Mouse (Mus musculus) liver, embryonic 11.5 days (tissue): Measurements from ENCODE around the gene Cnot8. TPM values are rescaled to one million over a fixed set of nuclear protein-coding genes. Genes with fewer than 3 reads are reported as not detected.
A peak's percentile ranks its signal among the peaks of the same experiment; 100 is the strongest.

ENCODE experiments used
- ATAC-seq: fragments of 200-750 bp; cut with Nextera tagmentation; replicated peaks from 2 replicates; pipeline ENCODE4 v1.8.0; 2017; ENCODE audit warnings: moderate number of reproducible peaks, mild to moderate bottlenecking, moderate TSS enrichment, moderate library complexity; ENCODE audit not compliant: low FRiP score
- DNase-seq: peaks from one replicate; pipeline ENCODE4 v3.0.0-alpha.2; 2017; ENCODE audit warnings: low spot score
- H3K27ac ChIP-seq: fragments of 300-500 bp; sonication (generic); 2 replicates; pipeline ENCODE4 v1.5.1; 2014; ENCODE audit warnings: mild to moderate bottlenecking, low read depth, low read length, control low read depth
- H3K27me3 ChIP-seq: fragments of 300-500 bp; sonication (generic); replicated peaks from 2 replicates; pipeline ENCODE4 v1.6.1; 2014; ENCODE audit warnings: low read length, mixed read lengths; ENCODE audit not compliant: control insufficient read depth, insufficient read depth
- H3K36me3 ChIP-seq: fragments of 300-500 bp; sonication (generic); 2 replicates; pipeline ENCODE4 v1.6.1; 2014; ENCODE audit warnings: mild to moderate bottlenecking, low read length, moderate library complexity, mixed read lengths; ENCODE audit not compliant: control insufficient read depth, insufficient read depth
- H3K4me1 ChIP-seq: fragments of 300-500 bp; sonication (generic); replicated peaks from 2 replicates; pipeline ENCODE4 v1.6.1; 2014; ENCODE audit warnings: low read length, mixed read lengths; ENCODE audit not compliant: control insufficient read depth, insufficient read depth
- H3K4me2 ChIP-seq: fragments of 300-500 bp; sonication (generic); 2 replicates; pipeline ENCODE4 v1.6.1; 2014; ENCODE audit warnings: mild to moderate bottlenecking, control low read depth, moderate library complexity
- H3K4me3 ChIP-seq: fragments of 300-500 bp; sonication (generic); 2 replicates; pipeline ENCODE4 v1.5.1; 2014; ENCODE audit warnings: low read depth, low read length, control low read depth
- H3K9ac ChIP-seq: fragments of 300-500 bp; sonication (generic); 2 replicates; pipeline ENCODE4 v1.6.1; 2014; ENCODE audit warnings: low read depth, low read length, control low read depth
- H3K9me3 ChIP-seq: fragments of 300-500 bp; sonication (generic); 2 replicates; pipeline ENCODE4 v1.6.1; 2016; ENCODE audit warnings: low read length, inconsistent platforms, mixed read lengths; ENCODE audit not compliant: control insufficient read depth
- WGBS: fragments of 180-500 bp; shearing (Covaris S2); extraction: QIAGEN DNeasy Blood & Tissue Kit; methylation state at CpG from one replicate; pipeline ENCODE4 v1.1.7; 2014; 5-methylcytosine and 5-hydroxymethylcytosine counted together
- polyA plus RNA-seq: library from polyadenylated mRNA; unstranded; fragments of >200 nt; fragmentation: Nextera tagmentation; extraction: Ambion mirVana; gene quantifications from 2 replicates; pipeline ENCODE4 v1.2.1, GENCODE M21; 2014

The Cnot8 gene
- polyA plus RNA-seq, 1 experiment from 2014 or later = 77.6 TPM

DNA sequence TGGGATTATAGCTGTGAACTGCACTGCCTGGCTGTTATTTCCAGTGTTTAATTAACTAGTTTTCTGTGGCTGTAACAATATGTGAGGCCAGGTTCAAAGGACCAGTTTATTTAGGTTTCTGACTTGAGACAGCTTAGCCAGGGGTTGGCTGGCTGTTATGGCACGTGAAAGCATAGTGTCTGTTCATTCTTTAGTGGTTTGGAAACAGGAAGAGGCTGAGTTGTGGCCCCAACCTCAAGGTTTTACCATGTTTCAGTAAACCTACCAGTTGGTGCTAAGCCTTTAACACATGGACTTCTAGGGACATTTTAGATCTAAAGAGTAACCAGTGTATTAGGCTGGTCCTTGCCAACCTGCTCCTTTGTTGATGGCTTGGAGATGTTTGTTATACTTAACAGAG lies 12.6 kb downstream of the Cnot8 start:
- H3K36me3 ChIP-seq = peaks cover 62% of the 10 kb centered on the region
- 55% methylated on average over 1 of the region's 1 CpGs for WGBS
- H3K9me3 ChIP-seq = no peaks in the 10 kb centered on the region
- H3K27ac ChIP-seq = no peak overlapping the region
- H3K4me2 ChIP-seq = no peak overlapping the region
- H3K4me3 ChIP-seq = no peak overlapping the region
- DNase-seq (no peak), ATAC-seq (no peak)
- no peaks in the 10 kb centered on the region for H3K4me1 ChIP-seq
- H3K27me3 ChIP-seq = no peaks in the 10 kb centered on the region
- no peak overlapping the region for H3K9ac ChIP-seq

DNA sequence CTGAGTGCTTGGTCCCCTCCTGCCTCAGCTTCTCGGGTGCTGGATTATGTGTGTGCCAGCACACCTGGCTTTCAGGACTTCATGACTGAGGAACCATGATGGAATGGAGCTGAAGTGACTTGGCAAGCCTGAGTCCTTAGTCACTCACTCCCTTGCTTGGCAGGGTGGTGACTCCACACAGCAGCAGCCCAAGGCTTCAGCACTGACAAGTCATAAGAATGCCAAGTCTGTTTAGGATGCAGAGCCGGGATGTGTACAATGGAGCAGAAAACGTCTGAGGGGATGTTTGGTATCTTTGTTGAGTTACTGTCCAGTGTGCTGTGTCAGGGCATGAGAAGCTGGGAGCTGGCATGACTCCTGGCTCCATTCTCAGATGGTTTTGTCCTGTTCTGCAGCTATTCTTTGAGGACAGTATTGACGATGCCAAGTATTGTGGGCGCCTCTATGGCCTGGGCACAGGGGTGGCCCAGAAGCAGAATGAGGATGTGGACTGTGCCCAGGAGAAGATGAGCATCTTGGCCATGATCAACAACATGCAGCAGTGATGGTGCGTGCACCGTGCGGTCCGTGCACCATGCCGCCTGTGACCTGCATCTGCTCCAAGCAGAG lies 13.2 kb downstream of the Cnot8 start:
- ATAC-seq (no peak), DNase-seq (no peak)
- no peak overlapping the region for H3K27ac ChIP-seq
- no peaks in the 10 kb centered on the region for H3K9me3 ChIP-seq
- WGBS = 92% methylated on average over 10 of the region's 10 CpGs
- H3K4me1 ChIP-seq = no peaks in the 10 kb centered on the region
- H3K36me3 ChIP-seq = peaks cover 59% of the 10 kb centered on the region
- H3K9ac ChIP-seq = no peak overlapping the region
- H3K4me3 ChIP-seq = no peak overlapping the region
- no peak overlapping the region for H3K4me2 ChIP-seq
- H3K27me3 ChIP-seq = no peaks in the 10 kb centered on the region

DNA sequence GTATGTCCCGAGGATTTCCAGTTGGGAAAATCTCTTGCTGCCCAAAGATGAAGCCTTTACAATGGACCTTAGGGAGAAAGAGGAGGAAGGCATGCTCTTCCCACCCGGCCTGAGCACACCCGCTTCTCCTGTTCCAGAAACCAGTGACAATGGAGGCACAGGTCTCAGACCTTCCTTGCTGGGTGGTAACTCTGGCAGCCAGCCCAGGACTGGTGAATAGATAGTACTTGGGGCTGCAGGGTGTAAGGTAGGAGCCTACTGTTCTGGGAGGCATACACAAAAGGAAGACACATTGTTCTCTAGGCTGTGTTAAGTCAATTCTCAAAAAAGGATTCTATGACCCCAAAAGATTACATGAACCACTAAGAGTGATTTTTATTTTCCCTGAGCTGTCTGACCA lies 16.7 kb downstream of the Cnot8 start:
- H3K4me1 ChIP-seq = no peaks in the 10 kb centered on the region
- no peaks in the 10 kb centered on the region for H3K9me3 ChIP-seq
- WGBS = 90% methylated on average over 3 of the region's 3 CpGs
- no peak for ATAC-seq
- no peak for DNase-seq
- H3K27ac ChIP-seq = no peak overlapping the region
- H3K4me2 ChIP-seq = no peak overlapping the region
- H3K36me3 ChIP-seq = peaks cover 47% of the 10 kb centered on the region
- H3K4me3 ChIP-seq = no peak overlapping the region
- no peak overlapping the region for H3K9ac ChIP-seq
- no peaks in the 10 kb centered on the region for H3K27me3 ChIP-seq

DNA sequence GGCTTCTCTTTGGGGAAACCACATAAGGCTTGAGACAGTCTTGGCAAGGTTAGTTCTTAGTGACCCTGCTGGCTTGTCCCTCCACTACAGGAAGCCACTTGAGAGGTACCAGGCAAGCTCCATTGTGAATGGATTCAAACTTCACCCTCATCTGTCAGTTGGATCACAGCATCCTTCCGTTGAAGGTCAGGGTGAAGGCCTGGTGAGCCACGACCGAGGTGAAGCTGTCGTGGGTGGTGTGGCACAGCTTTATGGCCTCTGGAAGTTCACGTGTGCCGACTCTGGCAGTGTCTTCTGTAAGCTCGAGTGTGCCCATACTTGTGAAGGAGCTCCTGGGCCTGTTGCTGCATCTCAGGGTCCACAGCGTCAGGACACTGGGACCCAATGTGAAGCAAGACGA lies 17.4 kb downstream of the Cnot8 start:
- no peak overlapping the region for H3K4me2 ChIP-seq
- H3K4me3 ChIP-seq = no peak overlapping the region
- peaks cover 51% of the 10 kb centered on the region for H3K36me3 ChIP-seq
- no peaks in the 10 kb centered on the region; the same call in 1 of the 2 replicates for H3K4me1 ChIP-seq
- ATAC-seq = no peak
- 94% methylated on average over 9 of the region's 9 CpGs for WGBS
- no peaks in the 10 kb centered on the region for H3K9me3 ChIP-seq
- no peaks in the 10 kb centered on the region for H3K27me3 ChIP-seq
- H3K27ac ChIP-seq = no peak overlapping the region
- DNase-seq = no peak
- no peak overlapping the region for H3K9ac ChIP-seq

DNA sequence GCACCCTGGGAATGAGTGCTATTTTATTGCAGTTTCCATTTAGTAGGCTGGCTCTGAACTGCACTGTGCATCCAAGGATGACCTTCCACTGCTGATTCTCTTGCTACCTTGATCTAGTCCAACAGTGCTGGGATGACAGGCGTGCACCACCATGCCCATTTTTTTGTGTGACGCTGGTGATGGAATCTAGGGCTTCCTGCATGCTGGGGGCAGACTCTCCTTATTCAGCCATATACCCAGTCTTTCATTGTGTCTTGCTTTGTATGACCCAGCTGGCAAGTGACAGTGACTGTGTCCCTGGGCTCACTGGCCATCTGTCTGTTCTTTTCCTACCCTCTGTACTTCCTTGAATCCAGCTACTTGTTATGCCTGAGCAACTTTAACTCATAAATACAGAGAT lies 19.8 kb downstream of the Cnot8 start:
- no peak for ATAC-seq
- H3K27ac ChIP-seq = no peak overlapping the region
- H3K36me3 ChIP-seq = peaks cover 44% of the 10 kb centered on the region
- no peak for DNase-seq
- no peaks in the 10 kb centered on the region; the same call in none of the 2 replicates for H3K4me1 ChIP-seq
- H3K9me3 ChIP-seq = no peaks in the 10 kb centered on the region
- H3K4me3 ChIP-seq = no peak overlapping the region
- H3K27me3 ChIP-seq = no peaks in the 10 kb centered on the region
- WGBS = 89% methylated on average over 2 of the region's 2 CpGs
- H3K9ac ChIP-seq = no peak overlapping the region
- H3K4me2 ChIP-seq = no peak overlapping the region

DNA sequence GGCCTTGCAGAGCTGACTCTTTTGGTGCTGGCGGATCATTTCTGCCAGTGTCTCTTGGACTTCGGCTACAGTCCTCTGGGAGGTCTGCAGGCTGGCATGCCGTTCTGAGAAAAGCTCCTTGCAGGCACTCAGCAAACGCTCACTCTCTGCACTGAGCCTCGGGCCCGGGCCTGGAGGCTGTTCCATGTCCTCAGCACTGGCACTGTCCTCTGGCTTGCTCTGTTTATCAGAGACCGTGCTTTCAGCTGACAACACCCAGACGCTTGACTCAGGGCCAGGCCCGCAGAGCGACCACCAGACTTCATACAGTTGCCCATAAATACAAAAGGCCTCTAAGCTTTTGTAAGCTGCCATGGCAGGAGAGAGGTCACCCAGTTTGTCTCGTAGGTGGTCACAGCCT lies 21.1 kb downstream of the Cnot8 start:
- 85% methylated on average over 11 of the region's 11 CpGs for WGBS
- Histone ChIP-seq H3K27me3 (no peaks in the 10 kb centered on the region), H3K4me2 (no peak overlapping the region), H3K4me1 (no peaks in the 10 kb centered on the region; the same call in none of the 2 replicates), H3K36me3 (peaks cover 43% of the 10 kb centered on the region), H3K9ac (no peak overlapping the region), H3K9me3 (no peaks in the 10 kb centered on the region), H3K27ac (no peak overlapping the region), H3K4me3 (no peak overlapping the region)
- ATAC-seq = no peak
- DNase-seq = no peak

DNA sequence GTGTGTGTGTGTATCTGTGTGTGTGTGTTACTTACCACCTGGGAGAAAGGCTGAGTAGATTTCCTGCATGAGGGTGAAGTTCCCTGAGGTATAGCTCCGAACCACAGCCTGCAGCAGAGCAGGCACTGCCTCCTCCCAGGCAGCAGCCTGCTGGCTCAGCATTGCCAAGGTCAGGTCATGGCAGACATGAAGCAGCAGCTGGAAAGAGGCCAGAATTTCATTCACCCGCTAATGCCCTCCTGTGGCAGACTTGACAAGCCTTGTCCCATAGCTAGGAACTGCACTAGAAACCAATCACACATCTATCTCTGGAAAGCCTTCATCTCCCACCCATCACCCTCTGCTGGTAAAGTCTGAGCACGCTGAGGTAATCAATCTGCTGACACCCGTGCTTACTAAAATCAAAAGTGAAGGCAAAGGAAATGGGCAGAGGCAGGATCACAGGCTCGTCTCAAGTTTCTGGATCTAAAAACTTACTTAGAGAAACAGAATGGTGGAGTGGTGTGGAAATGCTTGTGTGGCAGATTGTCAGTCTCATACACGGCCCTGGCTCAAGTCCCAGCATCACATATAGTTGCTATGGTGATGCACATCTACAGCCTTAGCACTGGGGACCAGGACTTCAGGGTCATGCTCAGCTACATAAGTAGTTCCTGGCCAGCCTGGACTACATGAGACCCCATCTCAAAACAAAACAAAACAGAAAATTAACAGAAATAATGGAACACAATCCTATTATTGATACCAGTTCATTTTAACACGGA lies 22.6 kb downstream of the Cnot8 start:
- Histone ChIP-seq H3K36me3 (peaks cover 38% of the 10 kb centered on the region), H3K27me3 (no peaks in the 10 kb centered on the region), H3K4me1 (no peaks in the 10 kb centered on the region; the same call in none of the 2 replicates), H3K9me3 (no peaks in the 10 kb centered on the region), H3K27ac (no peak overlapping the region), H3K9ac (no peak overlapping the region), H3K4me2 (no peak overlapping the region), H3K4me3 (no peak overlapping the region)
- no peak for DNase-seq
- 78% methylated on average over 7 of the region's 7 CpGs for WGBS
- ATAC-seq = no peak

DNA sequence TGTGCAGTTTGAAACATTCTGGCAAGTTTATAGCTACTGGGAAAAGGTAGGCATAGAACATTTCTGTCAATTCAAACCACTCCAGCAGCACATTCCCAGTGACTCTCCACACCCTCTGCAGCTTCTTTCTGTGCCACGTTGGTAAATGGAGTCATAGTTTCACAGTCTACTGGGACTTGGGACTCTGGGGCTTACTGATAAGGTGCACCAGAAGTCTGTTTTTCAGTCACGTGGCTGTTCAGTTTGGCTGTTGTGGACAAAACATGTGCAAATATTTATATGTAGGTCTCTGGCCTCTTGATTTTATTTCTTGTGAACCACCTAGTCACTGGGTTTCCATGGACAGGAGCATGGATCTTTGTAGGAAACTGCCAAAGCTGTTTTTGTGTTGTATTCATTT lies 23.6 kb downstream of the Cnot8 start:
- no peaks in the 10 kb centered on the region for H3K9me3 ChIP-seq
- WGBS = 45% methylated on average over 2 of the region's 2 CpGs
- no peaks in the 10 kb centered on the region; the same call in none of the 2 replicates for H3K4me1 ChIP-seq
- H3K36me3 ChIP-seq = peaks cover 42% of the 10 kb centered on the region
- peak overlapping the region; percentile 10 for H3K27ac ChIP-seq
- no peak overlapping the region for H3K4me3 ChIP-seq
- DNase-seq (no peak), ATAC-seq (peak; percentile 92)
- H3K9ac ChIP-seq = no peak overlapping the region
- H3K27me3 ChIP-seq = no peaks in the 10 kb centered on the region
- H3K4me2 ChIP-seq = no peak overlapping the region
